Mouse (Mus musculus) MEL (cell line): ENCODE data around the gene Fam129a.

ENCODE experiments used
- CTCF ChIP-seq, 3 experiments: IDR thresholded peaks in 2 of 3; conservative IDR thresholded peaks in 1 of 3; 2 replicates each; pipeline ENCODE4 v1.5.1; 2011 to 2012; ENCODE audit warnings: low read length in 3 of 3, low read depth in 2 of 3, mild to moderate bottlenecking in 2 of 3, improper control_type of control experiment in 1 of 3, inconsistent platforms in 1 of 3, mixed read lengths in 1 of 3, moderate library complexity in 1 of 3; ENCODE audit not compliant: control insufficient read depth in 1 of 3, insufficient read depth in 1 of 3, poor library complexity in 1 of 3, severe bottlenecking in 1 of 3
- EP300 ChIP-seq, 2 experiments: IDR thresholded peaks; 2 replicates each; pipeline ENCODE4 v1.6.1; 2011; ENCODE audit warnings: improper control_type of control experiment in 2 of 2, low read length in 2 of 2, low read depth in 1 of 2, mild to moderate bottlenecking in 1 of 2
- ETS1 ChIP-seq: IDR thresholded peaks from 2 replicates; pipeline ENCODE4 v1.6.1; 2012; ENCODE audit warnings: low read depth, mild to moderate bottlenecking, inconsistent platforms, low read length, improper control_type of control experiment, moderate library complexity
- GATA1 ChIP-seq: IDR thresholded peaks from 2 replicates; pipeline ENCODE4 v1.6.1; 2011; ENCODE audit warnings: low read depth, low read length, improper control_type of control experiment
- MAZ ChIP-seq: IDR thresholded peaks from 2 replicates; pipeline ENCODE4 v1.6.1; 2012; ENCODE audit warnings: low read depth, mild to moderate bottlenecking, inconsistent platforms, low read length, improper control_type of control experiment
- MYC ChIP-seq: IDR thresholded peaks from 2 replicates; pipeline ENCODE4 v1.6.1; 2011; ENCODE audit warnings: low read depth, mild to moderate bottlenecking, low read length, improper control_type of control experiment, moderate library complexity
- POLR2A ChIP-seq, 2 experiments: IDR thresholded peaks; 2 replicates each; pipeline ENCODE4 v1.6.1; 2011 to 2012; ENCODE audit warnings: low read length in 2 of 2, mild to moderate bottlenecking in 2 of 2, control low read depth in 1 of 2, improper control_type of control experiment in 1 of 2, low read depth in 1 of 2, moderate library complexity in 1 of 2; ENCODE audit not compliant: control insufficient read depth in 1 of 2, insufficient read depth in 1 of 2, poor library complexity in 1 of 2
- TAL1 ChIP-seq: IDR thresholded peaks from 2 replicates; pipeline ENCODE4 v1.6.1; 2012; ENCODE audit warnings: mild to moderate bottlenecking, inconsistent platforms, low read length, moderate library complexity, mixed read lengths
- TCF12 ChIP-seq: IDR thresholded peaks from 2 replicates; pipeline ENCODE4 v1.6.1; 2014; ENCODE audit warnings: low read depth, mild to moderate bottlenecking, inconsistent platforms, low read length, improper control_type of control experiment, moderate library complexity
- USF1 ChIP-seq: IDR thresholded peaks from 2 replicates; pipeline ENCODE4 v1.6.1; 2014; ENCODE audit warnings: low read depth, mild to moderate bottlenecking, inconsistent platforms, low read length, improper control_type of control experiment, moderate library complexity
- ZNF384 ChIP-seq: IDR thresholded peaks from 2 replicates; pipeline ENCODE4 v1.6.1; 2012; ENCODE audit warnings: low read depth, mild to moderate bottlenecking, inconsistent platforms, low read length, improper control_type of control experiment

DNA sequence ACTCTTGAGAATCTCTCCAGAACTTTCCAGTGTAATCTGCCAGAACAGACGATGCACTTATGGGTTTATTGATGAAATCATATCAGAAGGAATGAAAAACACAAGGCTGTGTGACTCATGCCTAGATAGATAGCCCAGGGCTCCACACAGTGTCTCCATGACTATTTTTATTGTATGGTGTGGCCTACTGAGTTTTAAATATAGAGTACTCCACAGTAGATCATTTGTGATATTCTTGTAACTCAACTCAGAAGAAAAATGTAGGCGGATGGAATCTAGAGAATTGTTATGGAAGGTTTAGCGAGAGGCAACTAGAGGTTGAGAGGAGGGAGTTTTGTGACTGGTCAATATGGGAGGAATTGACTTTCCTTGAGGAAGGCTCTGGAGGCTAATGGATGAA lies 75.4 kb downstream of the Fam129a start:
- TF ChIP-seq ZNF384 (no peak), MYC (no peak), EP300 (IDR thresholded peaks at IDR 0.05; ENCODE audit: low read depth in 1 of 2, low read length in 2 of 2) (no peak), TCF12 (no peak), CTCF (IDR thresholded peaks at IDR 0.05 in 2 of 3, conservative IDR thresholded peaks at IDR 0.05 in 1 of 3; ENCODE audit: control insufficient read depth in 1 of 3, insufficient read depth in 1 of 3, low read depth in 2 of 3, low read length in 3 of 3, poor library complexity in 1 of 3, severe bottlenecking in 1 of 3) (no peak), GATA1 (no peak), POLR2A (IDR thresholded peaks at IDR 0.05; ENCODE audit: control insufficient read depth in 1 of 2, insufficient read depth in 1 of 2, low read depth in 1 of 2, low read length in 2 of 2, poor library complexity in 1 of 2) (no peak), USF1 (no peak), TAL1 (no peak), ETS1 (no peak), MAZ (no peak)
